Mouse (Mus musculus): ENCODE results near the gene Mkln1. TPM values are rescaled to one million over a fixed set of nuclear protein-coding genes. Genes with fewer than 3 reads are reported as not detected.
A peak's percentile ranks its signal among the peaks of the same experiment; 100 is the strongest.

The Mkln1 gene
- polyA plus RNA-seq, 1 experiment from 2014 or later = 127 TPM

DNA sequence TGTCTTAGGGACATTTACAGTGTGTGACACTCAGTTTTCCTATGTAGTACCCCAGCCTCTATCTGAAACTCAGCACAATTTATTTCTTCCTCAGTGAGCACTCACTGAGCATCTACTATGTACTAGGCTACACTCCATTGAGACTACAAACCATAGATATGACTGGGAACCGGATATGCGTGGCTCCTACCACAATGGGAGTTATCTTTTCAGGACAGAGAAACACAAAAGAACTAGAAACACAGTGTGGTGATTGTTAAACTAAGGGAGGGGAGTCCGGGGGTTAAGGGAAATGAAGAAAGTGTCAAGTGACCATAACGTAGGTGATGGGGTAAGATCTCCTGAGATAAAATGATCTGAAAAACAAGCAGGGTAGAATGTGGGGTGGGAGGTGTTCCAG is 2.4 kb upstream of the Mkln1 start:
- no peak for ATAC-seq
- no peak for DNase-seq (ENCODE audit: low spot score)
- TF ChIP-seq EP300 (IDR thresholded peaks at IDR 0.05) = no peak
- no peak for TF ChIP-seq CTCF (IDR thresholded peaks at IDR 0.05)
- no peak overlapping the region for H3K27ac ChIP-seq (ENCODE audit: low read length)
- no peaks in the 10 kb centered on the region for H3K4me1 ChIP-seq (ENCODE audit: insufficient read depth, low read depth, low read length)
- H3K4me3 ChIP-seq (ENCODE audit: low read depth, low read length) = no peak overlapping the region
- H3K4me2 ChIP-seq (replicated peaks; ENCODE audit: low read depth, low read length) = no peak overlapping the region
- H3K27me3 ChIP-seq (replicated peaks; ENCODE audit: insufficient read depth, low read length) = no peaks in the 10 kb centered on the region
- H3K9me3 ChIP-seq (ENCODE audit: low read length) = no peaks in the 10 kb centered on the region
- no peak overlapping the region for H3K9ac ChIP-seq (replicated peaks; ENCODE audit: low read depth)
- WGBS = 79% methylated on average over 4 of the region's 4 CpGs
- H3K36me3 ChIP-seq (ENCODE audit: insufficient read depth, low read length) = no peaks in the 10 kb centered on the region

DNA sequence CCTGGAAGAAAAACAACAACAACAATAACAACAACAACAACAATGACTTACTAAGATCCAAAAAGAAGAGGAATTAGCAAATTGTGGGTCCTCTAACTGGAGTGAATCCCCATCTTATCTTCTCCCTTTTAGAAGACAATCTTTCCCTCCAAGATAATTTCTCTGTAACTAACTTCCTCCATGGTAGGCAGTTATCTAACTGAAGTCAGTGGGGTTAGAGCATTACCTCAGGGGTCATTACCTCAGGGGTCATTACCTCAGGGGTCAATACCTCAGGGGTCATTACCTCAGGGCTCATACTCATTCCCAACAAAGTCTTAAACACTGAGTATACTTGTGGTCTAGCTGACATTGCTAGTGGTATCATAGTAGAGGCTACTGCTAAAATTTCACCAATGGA is 1.2 kb upstream of the Mkln1 start:
- H3K9ac ChIP-seq (replicated peaks; ENCODE audit: low read depth) = no peak overlapping the region
- no peak overlapping the region for H3K27ac ChIP-seq (ENCODE audit: low read length)
- no peak overlapping the region for H3K4me3 ChIP-seq (ENCODE audit: low read depth, low read length)
- no peak for ATAC-seq
- no peak for DNase-seq (ENCODE audit: low spot score)
- TF ChIP-seq CTCF (IDR thresholded peaks at IDR 0.05) (no peak), EP300 (IDR thresholded peaks at IDR 0.05) (no peak)
- H3K27me3 ChIP-seq (replicated peaks; ENCODE audit: insufficient read depth, low read length) = no peaks in the 10 kb centered on the region
- H3K4me1 ChIP-seq (ENCODE audit: insufficient read depth, low read depth, low read length) = peaks cover 5% of the 10 kb centered on the region; the same call in 1 of the 2 replicates
- H3K9me3 ChIP-seq (ENCODE audit: low read length) = no peaks in the 10 kb centered on the region
- no peak overlapping the region for H3K4me2 ChIP-seq (replicated peaks; ENCODE audit: low read depth, low read length)
- H3K36me3 ChIP-seq (ENCODE audit: insufficient read depth, low read length) = no peaks in the 10 kb centered on the region

- TF ChIP-seq EP300 (IDR thresholded peaks at IDR 0.05) = no peak
- no peak for TF ChIP-seq CTCF (IDR thresholded peaks at IDR 0.05)
- no peak overlapping the region for H3K9ac ChIP-seq (replicated peaks; ENCODE audit: low read depth)
- no peaks in the 10 kb centered on the region for H3K9me3 ChIP-seq (ENCODE audit: low read length)
- peaks cover 6% of the 10 kb centered on the region; the same call in 1 of the 2 replicates for H3K4me1 ChIP-seq (ENCODE audit: insufficient read depth, low read depth, low read length)
- H3K27ac ChIP-seq (ENCODE audit: low read length) = peak overlapping the region; percentile 96; the same call in 1 of the 2 replicates
- 49% methylated on average over 10 of the region's 10 CpGs for WGBS
- no peaks in the 10 kb centered on the region for H3K36me3 ChIP-seq (ENCODE audit: insufficient read depth, low read length)
- H3K27me3 ChIP-seq (replicated peaks; ENCODE audit: insufficient read depth, low read length) = no peaks in the 10 kb centered on the region
- H3K4me2 ChIP-seq (replicated peaks; ENCODE audit: low read depth, low read length) = peak overlapping the region; percentile 46
- DNase-seq (ENCODE audit: low spot score) (no peak), ATAC-seq (no peak)
- no peak overlapping the region for H3K4me3 ChIP-seq (ENCODE audit: low read depth, low read length)
Measured at GRCm38 (mm10) chr6:31397775-31398430, 632 bp upstream of the Mkln1 start.

GRCm38 (mm10) chr6:31399206-31399549 is 643 bp downstream of the Mkln1 start:
- Histone ChIP-seq H3K9ac (replicated peaks; ENCODE audit: low read depth) (peak overlapping the region; percentile 99), H3K36me3 (ENCODE audit: insufficient read depth, low read length) (no peaks in the 10 kb centered on the region), H3K27me3 (replicated peaks; ENCODE audit: insufficient read depth, low read length) (no peaks in the 10 kb centered on the region), H3K4me2 (replicated peaks; ENCODE audit: low read depth, low read length) (peak overlapping the region; percentile 69), H3K4me3 (ENCODE audit: low read depth, low read length) (peak overlapping the region; percentile 99), H3K27ac (ENCODE audit: low read length) (peak overlapping the region; percentile 96), H3K4me1 (ENCODE audit: insufficient read depth, low read depth, low read length) (peaks cover 6% of the 10 kb centered on the region; the same call in 1 of the 2 replicates), H3K9me3 (ENCODE audit: low read length) (no peaks in the 10 kb centered on the region)
- WGBS = 1% methylated on average over 24 of the region's 28 CpGs
- TF ChIP-seq EP300 (IDR thresholded peaks at IDR 0.05) (no peak), CTCF (IDR thresholded peaks at IDR 0.05) (no peak; the same call in 1 of the 2 replicates)
- ATAC-seq = peak; percentile 72
- DNase-seq (ENCODE audit: low spot score) = peak; percentile 34

DNA sequence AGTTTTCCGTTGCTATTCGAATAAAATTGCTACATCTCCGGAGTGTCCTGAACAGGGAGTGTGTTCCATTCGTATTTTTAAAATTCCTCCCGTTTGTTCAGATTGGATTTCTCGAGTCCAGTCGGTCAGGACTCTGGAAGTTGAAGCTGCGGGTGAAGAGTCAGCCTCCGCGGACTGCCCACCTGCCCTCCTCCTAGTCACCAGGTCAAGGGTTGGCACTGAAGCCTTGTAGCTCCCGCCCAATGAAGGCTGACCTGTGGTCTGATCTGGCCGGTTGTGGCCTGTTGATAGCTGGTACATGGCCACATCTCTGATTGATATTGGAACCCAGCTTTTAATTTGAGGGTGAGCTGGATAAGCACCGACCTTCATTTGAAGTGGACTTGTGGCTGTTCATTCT is 1.0 kb downstream of the Mkln1 start:
- ATAC-seq = peak; percentile 25; the same call in 1 of the 2 replicates
- H3K27ac ChIP-seq (ENCODE audit: low read length) = peak overlapping the region; percentile 96
- no peaks in the 10 kb centered on the region for H3K27me3 ChIP-seq (replicated peaks; ENCODE audit: insufficient read depth, low read length)
- H3K36me3 ChIP-seq (ENCODE audit: insufficient read depth, low read length) = no peaks in the 10 kb centered on the region
- H3K9ac ChIP-seq (replicated peaks; ENCODE audit: low read depth) = peak overlapping the region; percentile 99
- H3K4me2 ChIP-seq (replicated peaks; ENCODE audit: low read depth, low read length) = peak overlapping the region; percentile 69
- H3K4me1 ChIP-seq (ENCODE audit: insufficient read depth, low read depth, low read length) = peaks cover 6% of the 10 kb centered on the region; the same call in 1 of the 2 replicates
- DNase-seq (ENCODE audit: low spot score) = peak; percentile 52
- no peak for TF ChIP-seq CTCF (IDR thresholded peaks at IDR 0.05)
- no peak for TF ChIP-seq EP300 (IDR thresholded peaks at IDR 0.05)
- WGBS = 1% methylated on average over 13 of the region's 13 CpGs
- no peaks in the 10 kb centered on the region for H3K9me3 ChIP-seq (ENCODE audit: low read length)
- H3K4me3 ChIP-seq (ENCODE audit: low read depth, low read length) = peak overlapping the region; percentile 99

- 88% methylated on average over 1 of the region's 1 CpGs for WGBS
- DNase-seq (ENCODE audit: low spot score) (no peak), ATAC-seq (no peak)
- H3K36me3 ChIP-seq (ENCODE audit: insufficient read depth, low read length) = no peaks in the 10 kb centered on the region
- peaks cover 5% of the 10 kb centered on the region; the same call in 1 of the 2 replicates for H3K4me1 ChIP-seq (ENCODE audit: insufficient read depth, low read depth, low read length)
- no peak overlapping the region for H3K4me2 ChIP-seq (replicated peaks; ENCODE audit: low read depth, low read length)
- H3K9me3 ChIP-seq (ENCODE audit: low read length) = no peaks in the 10 kb centered on the region
- H3K4me3 ChIP-seq (ENCODE audit: low read depth, low read length) = no peak overlapping the region
- H3K9ac ChIP-seq (replicated peaks; ENCODE audit: low read depth) = no peak overlapping the region
- no peak overlapping the region for H3K27ac ChIP-seq (ENCODE audit: low read length)
- TF ChIP-seq EP300 (IDR thresholded peaks at IDR 0.05) (no peak), CTCF (IDR thresholded peaks at IDR 0.05) (no peak)
- no peaks in the 10 kb centered on the region for H3K27me3 ChIP-seq (replicated peaks; ENCODE audit: insufficient read depth, low read length)
Measured at GRCm38 (mm10) chr6:31411017-31411416, 12.5 kb downstream of the Mkln1 start.
